Mouse (Mus musculus) testis, adult 2 months (tissue): ENCODE results near the gene Zbtb8b. TPM values are rescaled to one million over a fixed set of nuclear protein-coding genes. Genes with fewer than 3 reads are reported as not detected.
"Not testable (repeated sequence)": the region's sequence is repeated elsewhere in the genome, so short reads cannot be mapped to it uniquely, and the experiment has no call there.

ENCODE experiments used
- H3K27ac ChIP-seq: fragments of 200-500 bp; 2 replicates; pipeline ENCODE4 v1.5.1; 2012; ENCODE audit warnings: low read depth, low read length; ENCODE audit not compliant: control insufficient read depth, insufficient read depth
- H3K27me3 ChIP-seq: fragments of 200-500 bp; 2 replicates; pipeline ENCODE4 v1.6.1; 2012; ENCODE audit warnings: mild to moderate bottlenecking, low read length, moderate library complexity; ENCODE audit not compliant: control insufficient read depth, insufficient read depth
- H3K36me3 ChIP-seq: fragments of 200-500 bp; 2 replicates; pipeline ENCODE4 v1.6.1; 2012; ENCODE audit warnings: mild to moderate bottlenecking, low read length; ENCODE audit not compliant: control insufficient read depth, insufficient read depth
- H3K4me1 ChIP-seq: fragments of 200-500 bp; 2 replicates; pipeline ENCODE4 v1.6.1; 2012; ENCODE audit warnings: low read length; ENCODE audit not compliant: control insufficient read depth, insufficient read depth
- H3K4me3 ChIP-seq: fragments of 200-500 bp; 2 replicates; pipeline ENCODE4 v1.5.1; 2012; ENCODE audit warnings: low read depth, mild to moderate bottlenecking, low read length, moderate library complexity, mixed read lengths; ENCODE audit not compliant: control insufficient read depth
- CTCF ChIP-seq: fragments of 200-500 bp; IDR thresholded peaks from 2 replicates; pipeline ENCODE4 v1.5.1; 2012; ENCODE audit warnings: low read depth, mild to moderate bottlenecking, inconsistent platforms, low read length, moderate library complexity; ENCODE audit not compliant: control insufficient read depth, insufficient read depth, insufficient replicate concordance
- POLR2A ChIP-seq: fragments of 200-500 bp; IDR thresholded peaks from 2 replicates; pipeline ENCODE4 v1.6.1; 2012; ENCODE audit warnings: low read depth, mild to moderate bottlenecking, inconsistent platforms, low read length, moderate library complexity; ENCODE audit not compliant: control insufficient read depth
- polyA plus RNA-seq: library from polyadenylated mRNA; depleted of rRNA; stranded (reverse); fragments of >200 nt; gene quantifications from 2 replicates; pipeline ENCODE4 v1.2.3, GENCODE M21; 2012

Zbtb8b gene
- polyA plus RNA-seq, 1 experiment: 1.0 TPM

DNA sequence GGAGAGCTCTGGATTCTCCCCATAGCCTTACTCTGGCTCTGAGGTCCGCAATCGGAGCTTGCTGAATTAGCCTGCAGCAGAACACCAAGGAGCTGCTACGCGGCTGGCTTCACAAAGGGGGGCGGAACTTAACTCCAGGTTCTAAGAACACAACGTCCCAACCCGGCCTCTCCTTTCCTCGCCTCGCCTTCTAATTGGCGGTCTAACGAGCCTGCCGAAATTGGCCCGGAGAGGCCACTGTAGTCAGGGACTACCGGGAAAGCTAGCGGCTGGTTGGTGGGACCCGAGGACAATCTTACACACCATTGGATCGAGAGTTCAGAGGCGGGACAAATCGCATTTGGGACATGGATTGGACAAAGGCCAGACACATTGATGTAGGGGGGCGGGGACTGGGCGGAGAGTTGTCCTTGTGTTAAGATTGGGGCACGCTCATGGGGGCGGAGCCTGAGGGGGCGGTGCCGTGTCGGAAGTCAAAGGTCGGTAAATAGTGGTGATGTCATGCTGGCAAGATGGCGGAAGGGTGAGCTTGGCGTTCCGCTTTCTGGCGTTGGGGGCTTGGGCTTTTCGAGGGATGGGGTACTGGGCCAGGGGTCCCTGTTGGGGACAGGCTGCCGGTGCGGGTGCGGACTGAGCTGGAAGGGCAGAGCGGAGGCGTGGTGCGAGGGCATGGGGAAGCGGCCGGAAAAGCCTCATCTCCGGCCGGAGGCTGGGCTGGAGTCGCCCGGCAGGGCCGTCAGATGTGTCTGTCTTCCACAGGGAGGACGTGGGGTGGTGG lies 20.7 kb upstream of the Zbtb8b start, which contains the start of gene Bsdc1:
Gene Bsdc1 (plus strand): TSS at position 399 of the 778 bp plus-strand sequence.
- Histone ChIP-seq H3K27ac (peak within 1 kb of the TSS; percentile 92), H3K4me1 (peaks cover 11% of the 10 kb centered on the region)
- TF ChIP-seq CTCF (no peak), POLR2A (peak; percentile 95)

DNA sequence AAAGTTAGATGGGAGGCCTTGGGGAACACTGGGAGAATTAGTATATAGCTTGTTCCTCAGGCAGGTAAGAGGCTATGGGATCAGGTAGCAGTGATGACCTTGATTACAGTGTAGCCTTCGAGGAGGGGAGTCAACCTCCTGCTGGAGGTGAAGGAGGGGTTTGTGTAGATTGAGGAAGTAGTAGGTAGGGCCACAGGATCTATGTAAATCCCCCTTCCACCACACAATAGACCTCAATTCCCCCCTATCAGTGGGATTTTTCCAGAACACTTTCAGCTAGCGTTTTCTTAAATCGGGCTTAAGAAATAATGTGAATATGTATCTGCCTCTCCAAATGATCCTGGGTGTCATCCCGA lies 20.2 kb upstream of the Zbtb8b start:
- TF ChIP-seq POLR2A (no peak), CTCF (no peak)
- Histone ChIP-seq H3K36me3 (no peaks in the 10 kb centered on the region; the same call in 1 of the 2 replicates), H3K4me1 (peaks cover 13% of the 10 kb centered on the region), H3K4me3 (peak overlapping the region; percentile 98), H3K27me3 (no peaks in the 10 kb centered on the region), H3K27ac (peak overlapping the region; percentile 86)

More for the DNA sequence above, 20.7 kb upstream of the Zbtb8b start, which contains the start of gene Bsdc1:
- Histone ChIP-seq H3K36me3 (no peaks in the 10 kb centered on the region; the same call in 1 of the 2 replicates), H3K4me3 (peak within 1 kb of the TSS; percentile 98), H3K27me3 (no peaks in the 10 kb centered on the region)

DNA sequence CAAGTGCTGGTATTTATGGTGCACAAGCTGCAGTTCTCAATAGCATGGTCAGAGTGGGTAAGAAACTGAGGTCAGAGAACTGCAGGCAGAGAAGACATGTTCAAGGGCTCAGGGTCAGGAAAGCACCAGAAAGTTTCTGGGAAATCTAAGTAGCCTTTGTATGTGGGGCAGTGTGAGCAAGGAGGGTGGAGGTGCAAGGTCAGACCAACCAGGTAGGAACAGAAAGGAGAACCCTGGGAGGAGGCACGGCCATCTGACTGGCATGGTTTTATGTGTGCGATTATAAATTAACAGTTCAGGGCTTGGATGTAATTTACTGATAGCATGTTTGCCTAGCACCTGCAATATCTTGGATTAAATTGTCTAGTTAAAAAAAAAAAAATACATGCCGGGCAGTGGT lies 19.1 kb upstream of the Zbtb8b start:
- H3K27ac ChIP-seq: no peak overlapping the region
- TF ChIP-seq CTCF (no peak), POLR2A (no peak)

DNA sequence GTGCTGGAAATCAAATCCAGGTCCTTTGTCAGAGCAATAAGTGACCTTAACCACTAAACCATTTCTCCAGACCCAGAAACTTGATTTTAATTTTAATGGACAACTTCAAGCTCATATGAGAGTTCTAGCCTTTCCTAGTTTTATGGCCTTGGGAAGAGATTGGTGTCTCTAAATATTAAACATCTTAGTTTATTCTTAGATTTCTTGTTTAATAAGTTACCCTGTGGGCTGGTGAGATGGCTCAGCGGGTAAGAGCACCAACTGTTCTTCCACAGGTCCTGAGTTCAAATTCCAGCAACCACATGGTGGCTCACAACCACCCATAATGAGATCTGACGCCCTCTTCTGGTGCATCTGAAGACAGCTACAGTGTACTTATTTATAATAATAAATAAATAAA lies 16.7 kb upstream of the Zbtb8b start:
- H3K4me1 ChIP-seq: peaks cover 13% of the 10 kb centered on the region
- not testable (repeated sequence) for H3K4me3 ChIP-seq, H3K27me3 ChIP-seq, H3K36me3 ChIP-seq, H3K27ac ChIP-seq

More for the DNA sequence above, 19.1 kb upstream of the Zbtb8b start:
- Histone ChIP-seq H3K4me3 (peak overlapping the region; percentile 40), H3K27me3 (no peaks in the 10 kb centered on the region), H3K4me1 (peaks cover 16% of the 10 kb centered on the region), H3K36me3 (no peaks in the 10 kb centered on the region)

DNA sequence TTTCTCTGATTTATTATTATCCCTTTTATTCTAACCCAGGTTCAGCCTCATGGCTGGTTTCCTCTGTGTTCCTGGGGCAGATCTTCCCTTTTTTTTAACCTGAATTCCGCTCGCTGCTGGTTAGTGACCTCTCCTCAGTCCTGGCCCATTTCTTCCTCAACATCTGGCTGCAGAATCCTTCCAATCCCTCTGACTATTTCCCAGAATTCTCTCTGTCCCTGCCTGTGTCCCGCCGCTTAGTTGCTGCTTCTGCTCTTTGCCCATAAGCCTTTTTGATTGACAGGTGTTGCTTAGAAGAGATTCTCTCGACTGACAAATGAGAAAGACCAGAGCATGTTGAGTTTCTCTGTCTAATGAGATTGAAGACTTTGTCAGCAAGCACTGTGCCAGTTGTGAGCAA lies 15.5 kb upstream of the Zbtb8b start:
- Histone ChIP-seq H3K36me3 (no peaks in the 10 kb centered on the region), H3K27me3 (no peaks in the 10 kb centered on the region), H3K27ac (no peak overlapping the region), H3K4me3 (no peak overlapping the region), H3K4me1 (peaks cover 10% of the 10 kb centered on the region)
- TF ChIP-seq POLR2A (no peak), CTCF (no peak)

DNA sequence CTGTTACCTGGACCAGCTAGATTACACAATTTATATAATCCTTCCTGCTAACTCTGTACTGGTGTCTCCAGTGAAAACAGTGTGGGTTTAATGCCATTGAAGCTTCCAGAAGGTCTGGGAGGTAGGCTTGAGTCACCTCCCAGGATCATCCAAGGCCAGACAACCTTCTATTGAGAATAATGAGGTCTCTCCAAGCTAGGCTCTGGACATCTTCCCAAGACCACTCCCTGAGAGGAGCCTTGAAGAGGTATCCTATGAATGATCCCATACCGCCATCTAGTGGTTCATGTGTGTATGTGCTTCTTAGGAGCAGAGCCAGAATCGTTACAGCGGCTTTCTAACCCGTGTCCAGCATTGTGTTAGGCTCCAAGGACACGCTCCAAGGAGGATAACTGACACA lies 14.6 kb upstream of the Zbtb8b start:
- TF ChIP-seq CTCF: peak; percentile 45; the same call in 1 of the 2 replicates
- TF ChIP-seq POLR2A: no peak
- H3K36me3 ChIP-seq: no peaks in the 10 kb centered on the region
- H3K27ac ChIP-seq: no peak overlapping the region
- H3K27me3 ChIP-seq: no peaks in the 10 kb centered on the region
- H3K4me1 ChIP-seq: peaks cover 7% of the 10 kb centered on the region
- H3K4me3 ChIP-seq: no peak overlapping the region

DNA sequence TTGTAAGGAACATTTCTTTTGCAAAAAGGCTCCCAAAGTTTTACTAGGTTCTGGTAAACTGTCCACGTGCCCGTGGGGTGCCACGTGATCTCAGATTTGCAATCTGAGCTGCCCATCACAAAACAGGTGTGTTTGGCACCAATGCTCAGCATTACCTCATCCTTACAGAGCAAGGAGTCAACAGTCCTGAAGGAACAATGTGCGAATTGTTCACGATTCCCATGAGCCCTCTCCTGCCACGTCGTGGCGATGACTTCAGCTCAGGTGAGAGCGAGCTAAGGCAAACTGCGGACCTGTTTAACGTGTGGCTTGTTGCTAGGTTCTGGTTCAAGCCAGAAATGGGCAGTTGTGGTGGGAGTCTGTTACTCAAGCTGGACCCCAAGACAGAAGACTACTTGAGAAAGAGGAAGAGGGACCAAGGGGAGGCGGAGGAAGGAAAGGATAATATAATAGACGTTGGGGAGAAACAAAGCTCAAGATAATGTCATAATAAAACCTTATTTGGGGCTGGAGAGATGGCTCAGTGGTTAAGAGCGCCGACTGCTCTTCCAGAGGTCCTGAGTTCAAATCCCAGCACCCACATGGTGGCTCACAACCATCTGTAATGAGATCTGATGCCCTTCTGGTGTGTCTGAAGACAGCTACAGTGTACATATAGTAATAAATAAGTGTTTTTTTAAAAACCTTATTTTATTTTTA lies 11.0 kb upstream of the Zbtb8b start:
- peaks cover 7% of the 10 kb centered on the region for H3K4me1 ChIP-seq
- H3K36me3 ChIP-seq: no peaks in the 10 kb centered on the region
- no peak overlapping the region for H3K4me3 ChIP-seq
- no peaks in the 10 kb centered on the region for H3K27me3 ChIP-seq
- TF ChIP-seq CTCF (no peak), POLR2A (no peak)
- no peak overlapping the region for H3K27ac ChIP-seq
